Mouse (Mus musculus) left cerebral cortex, adult 18-20 months (tissue): ENCODE results near the gene Dcaf1. TPM values are rescaled to one million over a fixed set of nuclear protein-coding genes. Genes with fewer than 3 reads are reported as not detected.

ENCODE experiments used
- DNase-seq, 2 experiments: peaks; one replicate each; pipeline ENCODE4 v3.0.0; 2021 to 2022; ENCODE audit warnings: low spot score in 2 of 2, mixed read lengths in 1 of 2
- total RNA-seq, 2 experiments: library from RNA; stranded (reverse); gene quantifications; 2 replicates each; pipeline ENCODE4 v1.2.3; 2021

Dcaf1 gene
- total RNA-seq, 2 experiments from 2014 or later = 31.4 to 40.4 TPM

GRCm38 (mm10) chr9:106903099-106903790, 81.6 kb downstream of the Dcaf1 start:
- DNase-seq = no peak

- peak in 1 of 2 experiments; percentile 51 for DNase-seq
These were observed 82.1 kb downstream of the Dcaf1 start for GRCm38 (mm10) chr9:106903791-106904134.

- no peak for DNase-seq
These were observed 84.9 kb downstream of the Dcaf1 start for GRCm38 (mm10) chr9:106906597-106906996.

GRCm38 (mm10) chr9:106908174-106908573, 86.5 kb downstream of the Dcaf1 start:
- no peak for DNase-seq

GRCm38 (mm10) chr9:106908715-106909114, 87.0 kb downstream of the Dcaf1 start:
- no peak for DNase-seq

GRCm38 (mm10) chr9:106911624-106912023, 90.0 kb downstream of the Dcaf1 start:
- DNase-seq = no peak

GRCm38 (mm10) chr9:106913759-106914158, 92.1 kb downstream of the Dcaf1 start:
- DNase-seq = no peak

- DNase-seq = no peak
These were observed 93.2 kb downstream of the Dcaf1 start for GRCm38 (mm10) chr9:106914878-106915277.

Other genes starting within 250 kb of the Dcaf1 start
- not detected for gene Iqcf6, start 195.3 kb upstream of the Dcaf1 start, total RNA-seq
- 10 to 100 TPM; 50.5 to 52.2 TPM for gene Grm2, start 165.8 kb upstream of the Dcaf1 start, total RNA-seq
- 100 to 1,000 TPM in 1 of 2 experiments, 10 to 100 TPM in 1; 99.4 to 103 TPM for gene Tex264, start 135.9 kb upstream of the Dcaf1 start, total RNA-seq
- 10 to 100 TPM; 15.7 to 16.6 TPM for gene Rad54l2, start 32.7 kb upstream of the Dcaf1 start, total RNA-seq
- 10 to 100 TPM; 56.2 to 60.2 TPM for gene Rbm15b, start 65.6 kb downstream of the Dcaf1 start, total RNA-seq
- 100 to 1,000 TPM; 130 to 147 TPM for gene Manf, start 70.1 kb downstream of the Dcaf1 start, total RNA-seq